Mouse (Mus musculus) urinary bladder, postnatal 4 days (tissue): ENCODE measurements around the gene Pmvk.
A peak's percentile ranks its signal among the peaks of the same experiment; 100 is the strongest.
"Not testable (repeated sequence)": the region's sequence is repeated elsewhere in the genome, so short reads cannot be mapped to it uniquely, and the experiment has no call there.

ENCODE experiments used
- DNase-seq, 2 experiments: peaks; one replicate each; pipeline ENCODE4 v3.0.0; 2021 to 2022; ENCODE audit warnings: low spot score in 2 of 2

The Pmvk gene

DNA sequence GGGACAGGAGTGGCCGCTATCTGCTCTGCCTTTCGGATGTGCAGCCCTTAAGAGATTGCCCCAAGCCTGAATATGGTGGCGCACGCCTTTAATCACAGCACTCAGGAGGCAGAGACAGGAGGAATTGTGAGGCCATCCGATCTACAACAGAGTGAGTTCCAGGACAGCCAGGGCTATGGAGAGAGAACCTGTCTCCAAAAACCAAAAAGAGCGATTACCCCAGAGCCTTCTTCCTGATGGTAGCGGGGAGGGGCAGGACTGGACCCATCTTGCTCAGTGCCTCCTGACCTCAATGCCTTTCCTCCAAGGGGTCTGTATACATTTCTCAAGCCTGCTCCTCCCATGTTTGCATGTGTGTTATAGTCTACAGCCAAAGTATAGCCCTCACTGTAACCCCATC lies 25.3 kb upstream of the Pmvk start:
- not testable (repeated sequence) for DNase-seq

DNA sequence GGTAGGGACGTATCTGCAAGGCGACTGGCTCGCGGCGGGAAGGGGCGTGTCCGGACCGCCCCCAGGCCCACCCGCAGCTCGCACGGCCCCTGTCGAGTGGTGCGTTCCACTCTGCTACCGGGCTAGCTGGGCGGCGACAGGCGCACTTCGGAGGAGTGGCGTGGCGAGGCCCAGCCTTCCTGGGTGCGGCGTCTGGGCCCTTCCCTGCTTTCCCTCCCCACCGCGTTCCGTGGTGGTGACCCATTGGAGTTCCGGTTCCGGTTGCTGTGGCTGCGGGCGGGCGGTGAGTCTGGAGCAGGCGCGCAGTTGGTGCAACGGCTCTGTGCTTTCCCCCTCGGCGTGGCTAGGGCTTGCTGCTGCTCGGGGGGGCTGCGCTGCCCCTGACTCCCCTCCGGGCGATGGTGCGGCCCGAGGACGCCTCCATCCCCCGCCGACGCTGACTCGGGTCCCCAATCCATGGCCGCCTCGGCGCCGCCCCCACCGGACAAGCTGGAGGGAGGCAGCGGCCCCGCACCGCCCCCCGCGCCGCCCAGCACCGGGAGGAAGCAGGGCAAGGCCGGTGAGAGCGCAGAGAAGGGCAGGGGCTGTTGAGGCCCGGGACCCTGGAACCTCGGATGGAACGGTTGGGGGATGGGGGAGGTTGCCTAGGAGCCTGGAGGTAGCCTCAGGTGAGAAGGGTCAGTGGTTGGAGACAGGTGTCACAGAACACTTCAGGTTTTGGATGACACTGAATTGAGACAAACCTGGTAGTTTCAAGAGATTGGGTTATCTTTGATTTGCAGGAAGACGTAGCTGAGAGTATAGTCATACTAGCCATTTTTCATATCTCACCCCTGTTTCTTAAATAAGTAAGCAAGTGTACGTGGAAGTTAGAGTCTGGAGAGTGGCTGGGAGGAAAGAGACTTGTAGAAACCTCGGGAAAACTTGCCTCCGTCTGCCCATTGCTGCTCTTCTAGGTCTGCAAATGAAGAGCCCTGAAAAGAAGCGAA lies 23.9 kb upstream of the Pmvk start, which contains the start of gene Pygo2:
Pygo2 (plus strand) TSS at position 44 of the 989 bp plus-strand sequence.
- DNase-seq, result peak; percentile 96 to 97

DNA sequence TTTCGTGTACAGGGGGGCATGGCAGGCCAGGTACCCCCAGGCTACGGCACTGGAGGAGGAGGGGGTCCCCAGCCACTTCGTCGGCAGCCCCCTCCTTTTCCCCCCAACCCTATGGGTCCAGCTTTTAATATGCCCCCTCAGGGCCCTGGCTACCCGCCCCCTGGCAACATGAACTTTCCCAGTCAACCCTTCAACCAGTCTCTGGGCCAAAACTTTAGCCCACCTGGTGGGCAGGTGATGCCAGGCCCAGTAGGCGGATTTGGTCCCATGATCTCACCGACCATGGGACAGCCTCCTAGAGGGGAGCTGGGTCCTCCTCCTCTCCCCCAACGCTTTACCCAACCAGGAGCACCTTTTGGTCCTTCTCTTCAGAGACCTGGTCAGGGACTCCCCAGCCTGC lies 21.7 kb upstream of the Pmvk start:
- DNase-seq, result no peak

DNA sequence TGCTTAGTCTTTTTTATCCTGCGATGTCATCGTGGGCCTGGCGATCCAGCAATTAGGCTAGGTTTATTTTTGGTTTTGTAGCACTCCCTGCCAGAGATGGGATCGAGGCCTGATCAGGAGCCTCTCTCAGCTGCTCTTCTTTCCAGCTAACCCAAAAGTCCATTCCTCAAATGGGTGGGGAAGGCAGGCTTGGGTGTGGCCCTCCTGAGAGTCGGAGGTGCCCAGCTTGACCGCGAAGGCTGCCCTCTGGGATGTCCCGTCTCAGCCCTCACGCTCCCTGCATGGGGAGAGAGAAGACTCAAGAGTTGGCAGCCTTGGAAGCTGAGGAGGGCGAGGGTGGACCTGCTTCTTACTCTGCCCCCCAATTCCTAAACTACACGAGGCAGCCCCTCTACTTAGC lies 19.8 kb upstream of the Pmvk start:
- DNase-seq, result no peak

DNA sequence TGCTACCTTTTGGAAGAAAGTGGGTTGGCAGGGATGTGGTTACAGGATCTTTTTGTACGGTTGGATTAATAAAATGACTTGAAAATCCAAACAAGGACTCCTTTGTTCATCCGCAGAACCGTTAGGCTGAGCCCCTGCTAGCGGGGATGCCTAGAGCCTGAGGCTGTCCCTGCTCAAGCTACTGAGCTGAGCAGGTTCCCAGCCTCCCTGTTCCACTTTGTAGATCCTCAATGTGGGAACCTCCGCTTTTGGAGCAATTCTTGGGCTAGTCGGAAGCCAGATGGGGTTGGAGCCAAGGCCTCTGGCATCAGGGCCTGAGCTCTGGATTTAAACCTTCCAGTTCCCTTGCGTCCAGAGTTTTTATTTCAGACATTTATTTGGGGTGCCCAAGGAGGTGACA lies 19.3 kb upstream of the Pmvk start:
- no peak for DNase-seq

DNA sequence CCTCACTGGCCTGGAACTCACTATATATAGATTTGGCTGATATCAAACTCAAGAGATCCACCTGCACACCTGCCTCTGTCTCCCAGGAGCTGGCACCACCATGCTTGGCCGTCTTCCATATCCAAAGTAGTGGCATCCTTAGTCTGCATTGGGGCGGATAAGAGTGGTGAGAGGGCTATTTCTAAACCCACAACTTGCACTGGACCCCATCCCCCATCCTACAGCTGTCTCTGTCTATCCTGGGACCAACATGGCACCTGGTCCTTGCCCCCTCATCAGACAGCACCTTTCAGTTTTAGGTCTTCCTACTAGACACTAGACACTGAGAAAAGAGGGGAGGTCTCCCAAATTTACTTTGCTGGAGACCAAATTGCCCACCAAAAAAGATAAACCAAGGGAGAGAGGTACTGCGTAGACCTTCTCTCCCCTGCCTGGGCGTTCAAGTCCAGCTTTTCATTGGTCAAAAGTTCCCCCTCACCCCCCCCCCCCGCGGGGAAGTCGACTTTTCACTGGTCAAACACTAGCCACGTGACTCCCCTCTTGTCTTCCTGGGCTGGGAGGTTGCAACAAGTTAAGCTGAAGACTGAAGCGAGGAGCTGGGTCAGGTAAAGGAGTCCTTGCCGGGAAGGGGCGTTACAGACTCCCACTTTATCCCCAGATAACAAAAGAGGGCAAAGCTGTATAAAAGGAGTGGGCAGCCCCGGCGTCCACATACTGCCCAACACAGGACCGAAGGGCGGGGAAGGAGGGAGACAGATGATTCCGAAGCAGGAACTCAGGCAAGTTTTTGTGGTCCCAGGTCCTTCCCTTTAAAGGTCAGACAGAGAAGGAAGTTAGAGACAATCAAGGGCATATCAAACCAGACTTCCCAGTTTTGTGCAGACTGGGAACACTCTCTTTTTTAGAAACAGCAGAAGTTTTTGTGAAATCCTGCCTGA lies 17.9 kb upstream of the Pmvk start, which contains the start of gene Pbxip1:
Pbxip1 (plus strand) TSS at position 531 of the 938 bp plus-strand sequence.
- peak; percentile 50 to 66 for DNase-seq

DNA sequence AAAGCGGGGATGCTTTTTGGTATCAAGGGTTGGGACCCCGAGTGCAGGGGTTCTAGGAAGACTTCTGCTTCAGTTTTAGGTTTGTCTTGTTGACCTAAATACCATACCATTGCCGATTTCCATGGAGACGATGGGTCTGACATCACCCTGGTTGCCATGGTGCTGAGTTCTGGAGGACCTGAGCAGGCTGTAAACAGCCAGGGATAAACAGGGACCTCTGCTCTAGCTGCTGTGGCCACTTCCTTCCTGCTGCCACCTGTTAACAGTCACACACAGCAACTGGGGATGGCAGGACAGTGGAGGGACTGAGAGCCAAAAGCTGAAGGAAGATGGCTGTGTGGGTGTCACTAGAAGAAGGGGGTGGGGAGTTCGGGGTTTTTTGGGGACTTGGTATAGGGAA lies 17.1 kb upstream of the Pmvk start:
- no peak for DNase-seq

DNA sequence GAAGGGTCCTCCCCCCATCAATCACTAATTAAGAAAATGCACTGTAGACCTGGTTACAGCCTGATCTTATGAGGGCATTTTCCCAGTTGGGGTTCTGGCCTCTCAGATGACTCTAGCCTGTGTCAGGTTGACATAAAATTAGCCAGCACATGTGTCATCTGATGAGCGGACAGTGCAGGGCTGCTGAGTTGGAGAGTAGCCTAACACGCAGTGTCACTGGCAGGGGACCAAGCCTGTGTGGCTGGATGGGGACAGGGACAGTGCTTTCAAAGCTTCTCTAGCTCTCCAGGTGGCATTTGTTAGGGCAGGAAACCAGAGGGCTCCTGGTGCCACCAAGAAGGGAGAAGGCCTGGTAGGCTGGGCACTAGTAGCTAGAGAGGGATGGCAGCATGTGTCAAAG lies 13.7 kb upstream of the Pmvk start:
- no peak for DNase-seq

DNA sequence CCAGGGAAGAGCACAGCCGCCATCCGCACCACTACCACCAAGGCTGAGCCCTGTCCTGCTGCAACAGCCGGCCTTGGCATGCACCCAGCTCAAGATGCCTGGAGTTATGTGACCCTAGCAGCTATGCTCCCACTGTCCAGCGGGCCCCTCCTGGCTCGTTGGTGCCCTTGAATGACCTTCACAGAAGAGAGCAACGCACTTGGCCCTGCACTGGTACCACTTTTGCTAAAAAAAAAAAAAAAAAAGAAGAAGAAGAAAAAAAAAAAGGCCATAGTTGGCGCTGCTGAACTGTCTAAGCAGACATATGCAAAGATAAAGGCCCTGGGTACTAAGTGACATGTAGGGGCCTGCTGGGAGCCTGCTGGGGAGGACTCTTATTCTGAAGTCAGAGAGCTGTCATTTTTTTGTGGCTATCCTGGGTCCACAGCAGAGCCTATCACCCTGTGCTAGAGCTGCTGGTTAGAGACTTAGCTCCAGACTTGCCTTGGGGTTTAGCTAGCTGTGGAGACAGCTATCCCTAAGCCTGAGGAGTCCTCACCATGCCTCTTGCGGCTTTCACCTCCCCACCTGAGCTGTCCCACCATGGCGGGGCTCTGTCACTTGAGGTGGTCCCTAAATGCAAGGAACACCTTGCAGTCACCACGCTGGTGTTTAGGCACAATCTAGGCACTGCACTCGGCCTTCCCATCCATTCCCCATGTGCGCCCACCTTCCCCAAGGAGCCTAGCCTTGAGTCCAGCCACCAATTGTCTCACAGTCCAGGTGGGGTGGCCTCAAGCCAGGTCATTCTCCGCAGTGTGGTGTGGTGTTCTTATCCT lies 5.4 kb upstream of the Pmvk start:
- peak in 1 of 2 experiments; percentile 46 for DNase-seq

DNA sequence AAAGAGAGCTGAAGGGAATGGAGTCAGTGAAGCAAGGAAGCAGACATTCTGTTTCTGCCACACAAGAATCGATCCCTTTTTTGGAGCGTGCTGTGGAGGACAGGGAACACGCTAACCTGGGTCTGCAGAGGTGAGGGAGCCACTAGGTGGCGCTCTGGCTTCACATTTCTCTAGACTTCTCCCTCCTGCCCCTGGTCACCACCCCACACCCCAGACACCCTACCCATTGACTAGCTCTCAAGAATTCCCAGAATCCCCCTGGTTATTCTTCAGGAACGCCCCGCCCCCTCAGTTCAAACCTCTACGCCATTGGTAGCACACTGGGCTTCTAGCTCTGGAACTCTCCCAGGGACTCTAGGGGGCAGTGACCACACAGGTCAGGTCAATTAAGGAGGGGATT lies 4.8 kb upstream of the Pmvk start:
- peak; percentile 55 to 72 for DNase-seq

DNA sequence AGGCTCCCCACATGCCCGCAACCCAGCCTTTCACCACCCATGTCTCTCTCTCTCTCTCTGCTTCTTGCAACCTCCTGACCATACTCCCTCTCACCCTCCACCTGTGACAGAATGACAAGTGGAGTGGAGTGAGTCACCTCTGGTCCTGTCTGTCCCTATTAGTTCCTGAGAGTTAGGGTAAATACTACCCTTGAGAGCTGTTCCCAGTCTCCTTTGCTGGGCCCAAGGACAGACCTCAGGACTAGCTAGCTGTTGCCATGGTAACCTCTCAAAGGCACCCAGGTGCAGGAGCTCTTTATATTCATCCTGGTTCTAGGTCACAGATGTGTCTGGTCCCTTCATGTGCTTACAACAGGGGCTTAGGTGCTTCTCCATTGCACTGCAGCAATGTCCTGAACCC lies 2.4 kb upstream of the Pmvk start:
- no peak for DNase-seq

DNA sequence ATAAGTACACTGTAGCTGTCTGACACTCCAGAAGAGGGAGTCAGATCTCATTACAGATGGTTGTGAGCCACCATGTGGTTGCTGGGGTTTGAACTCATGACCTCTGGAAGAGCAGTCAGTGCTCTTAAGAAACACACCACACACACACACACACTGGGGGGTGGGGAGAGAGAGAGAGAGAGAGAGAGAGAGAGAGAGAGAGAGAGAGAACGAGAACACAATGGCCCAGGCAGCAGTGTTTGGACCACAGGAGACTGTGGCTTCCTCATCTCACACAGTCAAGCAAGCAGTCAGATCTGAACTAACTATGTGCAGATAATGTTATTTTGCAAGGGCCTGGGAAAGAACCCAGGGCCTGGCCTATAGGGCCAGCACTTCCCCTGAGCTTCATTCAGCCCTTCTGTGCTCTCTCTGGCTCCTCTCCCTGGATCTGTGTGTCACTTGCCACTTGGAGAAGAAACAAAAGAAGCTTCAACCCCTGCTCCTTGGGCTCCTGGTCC lies 1.5 kb downstream of the Pmvk start:
- no peak for DNase-seq

DNA sequence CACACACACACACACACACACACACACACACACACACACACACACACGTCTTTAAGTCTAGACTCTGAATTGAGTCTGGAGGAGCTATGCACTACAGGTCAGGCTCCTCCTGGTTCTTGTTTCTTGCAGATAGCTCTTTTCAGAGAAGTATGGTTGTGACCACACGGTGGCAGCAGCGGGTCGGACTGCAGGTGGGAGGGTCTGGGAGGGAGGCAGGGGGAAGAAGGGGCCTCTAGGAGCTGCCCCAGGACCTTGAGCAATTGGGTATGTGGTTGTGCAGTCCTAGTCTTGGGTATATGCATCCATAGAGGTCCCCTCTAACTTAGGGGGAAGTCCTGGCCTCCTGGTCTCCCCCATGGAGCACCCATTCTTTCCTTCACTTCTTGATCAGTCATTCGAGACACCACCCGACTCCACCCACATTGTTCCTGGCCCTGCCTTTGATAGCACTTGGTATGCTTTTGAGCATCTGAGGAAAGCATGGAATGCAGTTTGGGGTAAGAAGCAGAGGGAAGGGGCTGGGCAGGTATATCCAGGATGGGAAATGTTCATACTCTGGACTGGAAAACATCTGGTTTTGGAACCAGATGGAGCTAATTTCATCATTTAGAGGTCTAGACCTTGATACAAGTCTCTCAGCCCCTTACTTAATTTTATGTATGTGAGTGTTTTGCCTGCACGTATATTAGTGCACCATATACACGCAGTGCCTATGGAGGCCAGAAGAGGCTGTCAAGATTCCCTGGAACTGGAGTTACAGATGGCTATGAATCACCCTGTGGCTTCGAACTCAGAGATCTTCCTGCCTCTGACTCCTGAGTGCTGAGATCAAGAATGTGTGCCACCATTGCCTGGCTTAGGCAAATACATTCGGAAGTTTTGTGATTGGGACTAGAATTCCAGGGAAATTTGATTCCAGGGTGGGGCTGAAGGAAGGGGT lies 2.7 kb downstream of the Pmvk start:
- peak in 1 of 2 experiments; percentile 73 for DNase-seq

DNA sequence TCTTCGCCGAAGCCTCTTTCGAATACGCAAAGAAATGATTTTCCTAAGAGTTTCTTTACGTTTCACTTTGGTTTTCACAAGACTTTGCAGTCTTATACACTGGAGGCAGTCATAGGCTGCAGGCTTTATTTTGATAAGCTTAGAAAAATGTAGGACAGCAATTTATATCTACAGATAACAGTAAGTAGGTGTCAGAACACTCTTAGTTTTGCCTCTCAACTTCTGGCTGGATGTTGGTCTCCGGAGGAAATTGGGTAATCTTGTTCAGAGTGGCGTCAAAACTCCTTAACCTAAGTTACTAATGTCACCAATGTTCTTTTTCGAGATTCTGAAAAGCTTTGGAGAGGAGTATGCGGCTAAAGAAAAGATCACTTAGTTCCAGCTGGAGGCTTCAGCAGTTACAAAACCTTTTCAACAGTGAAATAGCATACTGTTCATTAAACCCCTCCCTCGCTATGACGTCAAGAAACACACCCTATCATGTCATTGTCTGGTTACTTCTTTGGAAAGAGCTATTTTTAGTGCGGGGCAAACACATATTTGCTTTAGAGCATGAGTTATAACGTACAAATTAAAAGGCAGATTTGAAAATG lies 4.1 kb downstream of the Pmvk start:
- DNase-seq, result no peak

DNA sequence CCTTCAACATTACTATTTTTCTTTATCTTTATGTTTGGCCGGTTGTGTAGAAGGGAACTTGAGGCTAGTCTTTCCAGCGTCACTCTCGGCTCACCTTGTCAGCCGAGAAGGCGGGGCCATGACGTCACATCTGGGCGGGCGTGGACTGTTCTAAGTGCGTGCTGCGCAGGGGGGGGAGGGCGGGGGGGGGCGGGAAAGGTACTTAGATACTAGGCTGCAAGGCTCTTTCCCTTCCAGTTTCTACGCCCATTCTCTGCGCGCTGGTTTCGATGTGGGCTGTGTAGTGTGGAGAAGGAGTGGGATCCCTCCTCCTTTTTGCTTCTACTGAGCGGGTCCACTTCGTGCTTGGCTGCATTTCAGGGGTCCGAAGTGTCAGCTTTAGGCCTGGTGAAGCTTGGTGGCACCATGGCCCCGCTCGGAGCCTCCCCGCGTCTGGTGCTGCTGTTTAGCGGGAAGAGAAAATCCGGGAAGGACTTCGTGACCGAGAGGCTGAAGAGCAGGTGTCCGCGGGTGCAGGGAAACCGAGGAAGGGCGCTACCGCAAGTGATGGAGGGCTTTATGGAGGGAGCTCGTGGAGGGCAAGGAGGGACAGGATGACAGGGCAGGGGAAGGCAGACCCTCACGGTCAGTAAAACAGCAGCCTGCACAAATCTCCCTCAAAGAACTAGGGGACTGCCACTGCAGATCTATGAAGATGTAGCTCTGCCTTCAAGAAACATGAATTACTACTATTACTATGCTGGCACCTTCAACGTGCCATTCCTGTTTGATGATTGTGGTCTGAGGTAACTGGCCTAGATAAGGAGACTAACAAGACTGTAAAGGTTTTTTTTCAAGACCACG lies 4.8 kb downstream of the Pmvk start:
- DNase-seq, result peak; percentile 83 to 95

DNA sequence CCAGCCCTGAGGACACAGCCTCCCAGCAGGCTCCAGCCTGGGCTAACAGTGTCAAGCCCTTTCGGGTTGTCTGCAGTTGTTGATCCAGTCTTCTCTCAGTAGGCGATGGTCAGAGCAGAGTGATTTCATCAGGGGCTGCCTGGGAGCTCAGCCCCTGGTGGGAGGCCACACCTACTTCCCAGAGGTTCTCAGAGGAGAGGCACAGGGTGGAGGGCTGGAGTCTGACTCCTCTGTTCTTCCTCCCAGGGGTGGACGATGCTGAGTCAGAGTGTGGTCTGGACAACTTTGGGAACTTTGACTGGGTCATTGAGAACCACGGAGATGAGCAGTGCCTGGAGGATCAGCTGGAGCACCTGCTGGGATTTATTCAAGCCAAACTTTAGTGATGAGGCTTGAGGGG lies 13.9 kb downstream of the Pmvk start:
- no peak for DNase-seq

DNA sequence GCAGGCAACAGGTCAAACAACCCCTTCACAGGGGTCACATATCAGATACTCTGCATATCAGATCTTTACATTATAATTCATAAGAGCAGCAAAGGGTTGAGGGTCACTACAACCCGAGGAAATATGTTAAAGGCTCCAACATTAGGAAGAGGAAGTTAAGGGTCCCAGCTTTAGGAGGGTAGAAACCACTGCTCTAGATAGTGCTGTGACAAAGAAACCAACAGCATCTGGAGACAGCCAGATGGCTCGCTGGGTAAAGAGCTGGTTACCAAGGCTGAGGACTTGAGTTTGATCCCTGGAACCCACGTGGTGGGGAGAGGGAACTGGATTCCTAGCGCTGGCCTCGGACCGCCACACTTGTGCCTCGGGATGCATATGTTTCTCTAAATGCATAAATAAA lies 17.9 kb downstream of the Pmvk start:
- no peak for DNase-seq

DNA sequence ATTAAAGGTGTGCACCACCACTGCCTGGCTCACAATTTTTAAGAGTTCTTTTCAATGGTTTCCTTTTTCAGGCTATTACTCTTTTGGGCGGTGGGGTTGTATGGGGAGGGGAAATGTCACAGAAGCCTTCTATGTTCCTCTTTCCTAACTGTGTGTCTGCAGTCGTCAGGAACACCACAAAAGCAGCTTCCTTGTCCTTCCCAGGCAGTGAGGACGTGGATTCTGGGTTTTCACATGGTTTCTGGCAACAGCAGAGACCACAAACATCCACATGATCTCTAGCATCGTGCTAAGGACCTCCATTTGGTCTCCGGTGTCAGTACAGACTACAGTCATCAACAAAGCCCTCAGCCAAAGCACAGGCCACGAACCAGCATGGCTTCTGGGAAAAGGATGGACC lies 19.5 kb downstream of the Pmvk start:
- no peak for DNase-seq

DNA sequence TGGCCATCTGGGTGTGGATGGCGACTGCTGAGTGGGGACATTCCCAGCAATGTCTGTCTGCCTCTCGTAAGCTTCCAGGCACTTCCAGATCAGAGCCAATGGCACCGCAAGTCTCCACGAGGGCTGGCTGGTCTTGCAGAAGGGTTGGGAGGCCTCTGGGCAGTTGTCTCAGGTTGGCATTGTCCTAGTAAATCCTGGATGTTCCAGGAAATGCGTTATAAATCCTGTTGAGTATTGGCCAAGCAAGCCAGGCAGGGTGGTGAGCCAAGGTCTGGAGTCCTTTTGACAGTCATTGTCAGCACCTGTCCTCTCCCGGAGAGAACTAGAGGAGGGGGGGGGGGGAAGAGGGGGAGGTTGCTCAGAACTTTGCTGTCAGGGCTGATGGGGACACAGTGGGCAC lies 24.7 kb downstream of the Pmvk start:
- DNase-seq, result no peak
